Mouse (Mus musculus) liver, embryonic 14.5 days (tissue): ENCODE data around the gene Prcc. TPM values are rescaled to one million over a fixed set of nuclear protein-coding genes. Genes with fewer than 3 reads are reported as not detected.

Experiments
- ATAC-seq: fragments of 200-750 bp; cut with Nextera tagmentation; 2 replicates; pipeline ENCODE4 v1.8.0; 2017; ENCODE audit warnings: moderate number of reproducible peaks, mild to moderate bottlenecking, moderate library complexity; ENCODE audit not compliant: insufficient read depth
- DNase-seq, 3 experiments: peaks; one replicate each; pipeline ENCODE4 v3.0.0-alpha.2; 2012 to 2013; ENCODE audit warnings: low read depth in 3 of 3, low spot score in 3 of 3
- H3K27ac ChIP-seq: fragments of 300-500 bp; sonication (generic); 2 replicates; pipeline ENCODE4 v1.5.1; 2014; ENCODE audit warnings: moderate library complexity, mild to moderate bottlenecking, control low read depth, inconsistent platforms
- H3K27me3 ChIP-seq: fragments of 300-500 bp; sonication (generic); 2 replicates; pipeline ENCODE4 v1.6.1; 2014; ENCODE audit warnings: mild to moderate bottlenecking, low read length, moderate library complexity; ENCODE audit not compliant: control insufficient read depth, insufficient read depth
- H3K36me3 ChIP-seq: fragments of 300-500 bp; sonication (generic); replicated peaks from 2 replicates; pipeline ENCODE4 v1.6.1; 2014; ENCODE audit warnings: low read depth; ENCODE audit not compliant: control insufficient read depth, insufficient read depth
- H3K4me1 ChIP-seq, 2 experiments: fragments of 200-500 bp in 1 of 2; fragments of 300-500 bp in 1 of 2; sonication (generic) in 1 of 2; replicated peaks; 2 replicates each; pipeline ENCODE4 v1.6.1; 2012 to 2014; ENCODE audit warnings: antibody characterized with exemption in 1 of 2, inconsistent platforms in 1 of 2, low read length in 1 of 2; ENCODE audit not compliant: control insufficient read depth in 2 of 2, insufficient read depth in 2 of 2
- H3K4me2 ChIP-seq: fragments of 300-500 bp; sonication (generic); 2 replicates; pipeline ENCODE4 v1.6.1; 2014; ENCODE audit warnings: low read depth, mild to moderate bottlenecking, control low read depth, moderate library complexity
- H3K4me3 ChIP-seq, 2 experiments: fragments of 200-500 bp in 1 of 2; fragments of 300-500 bp in 1 of 2; sonication (generic) in 1 of 2; 2 replicates each; pipeline ENCODE4 v1.5.1; 2012 to 2014; ENCODE audit warnings: low read depth in 2 of 2, low read length in 2 of 2, mild to moderate bottlenecking in 2 of 2, control low read depth in 1 of 2, inconsistent platforms in 1 of 2, moderate library complexity in 1 of 2; ENCODE audit not compliant: insufficient read depth in 1 of 2
- H3K9ac ChIP-seq: fragments of 300-500 bp; sonication (generic); replicated peaks from 2 replicates; pipeline ENCODE4 v1.6.1; 2014; ENCODE audit warnings: mild to moderate bottlenecking, control low read depth, moderate library complexity
- H3K9me3 ChIP-seq: fragments of 300-500 bp; sonication (generic); 2 replicates; pipeline ENCODE4 v1.6.1; 2016; ENCODE audit warnings: low read length, mixed read lengths; ENCODE audit not compliant: control insufficient read depth
- CTCF ChIP-seq: IDR thresholded peaks from 2 replicates; pipeline ENCODE4 v1.5.1; 2016; ENCODE audit warnings: antibody characterized with exemption, low read depth, control low read depth
- EP300 ChIP-seq: IDR thresholded peaks from 2 replicates; pipeline ENCODE4 v1.6.1; 2016; ENCODE audit warnings: antibody characterized with exemption, low read depth
- WGBS: fragments of 180-500 bp; shearing (Covaris S2); extraction: QIAGEN DNeasy Blood & Tissue Kit; methylation state at CpG from one replicate; pipeline ENCODE4 v1.1.7; 2014; ENCODE audit not compliant: insufficient replicate concordance; 5-methylcytosine and 5-hydroxymethylcytosine counted together
- polyA plus RNA-seq, 2 experiments: library from polyadenylated mRNA; depleted of rRNA in 1 of 2; stranded (reverse) in 1 of 2; unstranded in 1 of 2; fragments of >200 nt; fragmentation: Nextera tagmentation in 1 of 2; extraction: Ambion mirVana in 1 of 2; gene quantifications; 2 replicates each; pipeline versions ENCODE4 v1.2.1 to v1.2.3; 2012 to 2014

Prcc gene
- polyA plus RNA-seq, 2 experiments = 5.0 to 15.4 TPM

- Histone ChIP-seq H3K27ac (no peak overlapping the region), H3K4me2 (no peak overlapping the region), H3K4me3 (no peak overlapping the region), H3K4me1 (no peaks in the 10 kb centered on the region), H3K27me3 (no peaks in the 10 kb centered on the region), H3K9ac (no peak overlapping the region), H3K36me3 (peaks cover 43% of the 10 kb centered on the region), H3K9me3 (no peaks in the 10 kb centered on the region)
- WGBS = 36% methylated on average over 3 of the region's 3 CpGs
- TF ChIP-seq CTCF = peak; percentile 86
- TF ChIP-seq EP300 = no peak
- ATAC-seq (peak; percentile 48; the same call in 1 of the 2 replicates), DNase-seq (peak in 2 of 3 experiments; percentile 22 to 43)
Measured at GRCm38 (mm10) chr3:87859813-87860212, 25.6 kb downstream of the Prcc start.

DNA sequence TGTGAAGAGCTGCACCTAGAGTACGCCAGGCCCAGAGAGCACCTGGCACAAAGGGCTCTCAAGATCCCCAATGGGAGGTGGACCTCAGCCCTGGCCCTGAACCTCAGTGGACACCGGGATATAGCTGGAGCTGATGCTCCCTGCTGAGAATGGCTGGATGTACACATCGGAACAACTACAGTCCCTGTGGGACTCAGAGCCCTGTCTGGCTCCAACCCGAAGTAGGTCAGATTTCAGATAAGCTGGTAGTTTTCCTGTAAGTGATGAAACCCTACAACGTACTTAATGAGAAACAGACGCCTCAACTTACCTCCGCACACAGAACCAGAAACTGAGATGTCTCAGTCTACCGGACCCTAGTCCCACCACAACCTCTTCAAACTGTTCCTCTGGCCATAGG lies 27.7 kb downstream of the Prcc start:
- H3K9me3 ChIP-seq = no peaks in the 10 kb centered on the region
- H3K4me2 ChIP-seq = no peak overlapping the region
- ATAC-seq = no peak
- no peak overlapping the region for H3K27ac ChIP-seq
- no peak overlapping the region for H3K9ac ChIP-seq
- TF ChIP-seq EP300 (no peak), CTCF (no peak)
- WGBS = 80% methylated on average over 8 of the region's 8 CpGs
- H3K4me3 ChIP-seq = no peak overlapping the region
- H3K27me3 ChIP-seq = no peaks in the 10 kb centered on the region
- DNase-seq = no peak
- no peaks in the 10 kb centered on the region for H3K4me1 ChIP-seq
- peaks cover 39% of the 10 kb centered on the region for H3K36me3 ChIP-seq

GRCm38 (mm10) chr3:87855936-87856335 lies 29.5 kb downstream of the Prcc start:
- TF ChIP-seq EP300 = no peak
- no peak for TF ChIP-seq CTCF
- H3K27ac ChIP-seq = no peak overlapping the region
- H3K27me3 ChIP-seq = no peaks in the 10 kb centered on the region
- H3K4me1 ChIP-seq = no peaks in the 10 kb centered on the region
- no peak overlapping the region for H3K4me3 ChIP-seq
- peaks cover 29% of the 10 kb centered on the region for H3K36me3 ChIP-seq
- H3K9ac ChIP-seq = no peak overlapping the region
- ATAC-seq (no peak), DNase-seq (no peak)
- H3K4me2 ChIP-seq = no peak overlapping the region
- H3K9me3 ChIP-seq = no peaks in the 10 kb centered on the region
- 73% methylated on average over 8 of the region's 8 CpGs for WGBS

DNA sequence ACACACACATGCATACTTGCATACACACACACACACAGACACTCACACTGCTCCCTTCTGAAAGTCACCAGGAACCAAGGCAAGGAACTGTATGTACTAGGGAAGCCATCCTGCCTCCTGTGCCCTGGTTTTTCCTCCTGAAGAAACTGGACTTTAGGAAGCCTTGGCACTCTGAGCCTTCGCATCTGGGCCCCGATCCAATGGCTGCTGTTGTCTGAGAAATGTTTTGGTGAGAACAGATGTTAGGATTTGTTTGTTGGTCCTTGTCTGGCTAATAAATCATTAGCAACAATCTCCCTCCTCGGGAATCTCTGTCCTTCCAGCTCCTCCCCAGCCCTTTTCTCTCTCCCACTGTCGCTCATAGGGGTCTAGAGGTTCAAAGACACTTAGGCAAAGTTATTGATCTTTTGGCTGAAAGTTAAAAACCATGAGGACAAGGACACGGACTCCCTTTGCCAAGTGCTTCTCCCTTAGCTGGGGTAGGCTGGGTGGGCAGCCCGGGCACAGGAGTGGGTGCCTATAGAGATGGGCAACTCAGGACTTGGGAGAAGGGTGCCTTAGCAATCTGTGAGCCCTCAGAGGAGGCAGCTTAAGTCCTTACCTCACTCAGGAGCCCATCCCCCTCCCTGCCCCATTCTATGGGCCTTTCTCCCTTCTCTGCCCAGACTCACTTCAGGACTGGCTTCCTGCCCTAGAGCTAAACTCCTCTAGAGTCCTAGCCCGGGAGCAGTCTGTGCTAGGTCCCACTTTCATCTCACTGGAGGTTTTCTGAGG lies 30.4 kb downstream of the Prcc start:
- Histone ChIP-seq H3K4me1 (no peaks in the 10 kb centered on the region), H3K27me3 (no peaks in the 10 kb centered on the region), H3K9me3 (no peaks in the 10 kb centered on the region), H3K27ac (no peak overlapping the region), H3K9ac (no peak overlapping the region), H3K4me2 (no peak overlapping the region), H3K36me3 (peaks cover 20% of the 10 kb centered on the region), H3K4me3 (no peak overlapping the region)
- WGBS = 55% methylated on average over 7 of the region's 7 CpGs
- no peak for TF ChIP-seq CTCF
- no peak for TF ChIP-seq EP300
- no peak for DNase-seq
- no peak for ATAC-seq

DNA sequence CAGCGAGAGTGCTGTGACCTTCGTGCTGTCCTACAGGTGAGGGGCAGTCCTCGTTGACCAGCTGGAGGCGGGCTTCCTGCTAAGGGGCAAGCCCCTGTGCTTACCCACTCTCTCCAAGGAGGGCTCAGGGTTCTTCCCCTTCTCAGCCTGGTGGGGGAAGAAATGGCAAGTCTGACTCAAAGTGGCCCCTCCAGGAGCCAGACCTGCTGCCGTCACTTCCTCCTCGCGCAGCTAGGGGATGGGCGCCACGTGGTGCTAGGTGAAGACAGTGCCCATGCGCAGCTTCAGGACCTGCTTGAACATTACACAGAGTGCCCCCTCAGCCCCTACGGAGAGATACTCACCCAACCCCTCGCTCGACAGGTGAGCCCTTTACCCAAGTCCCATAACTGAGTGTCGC lies 36.3 kb downstream of the Prcc start:
- no peaks in the 10 kb centered on the region for H3K36me3 ChIP-seq
- H3K4me1 ChIP-seq = 0 out of 4 replicates have a peak, but pooled peaks cover 0 to 5% of the 10 kb centered on the region in 2 experiments
- DNase-seq = no peak
- no peak overlapping the region for H3K27ac ChIP-seq
- H3K4me3 ChIP-seq = no peak overlapping the region
- no peaks in the 10 kb centered on the region for H3K27me3 ChIP-seq
- ATAC-seq = no peak
- H3K4me2 ChIP-seq = no peak overlapping the region
- no peaks in the 10 kb centered on the region for H3K9me3 ChIP-seq
- WGBS = 64% methylated on average over 14 of the region's 14 CpGs
- no peak overlapping the region for H3K9ac ChIP-seq
- TF ChIP-seq EP300 = no peak
